Mouse (Mus musculus) liver, embryonic 15.5 days (tissue): ENCODE data around the gene Smr2. TPM values are rescaled to one million over a fixed set of nuclear protein-coding genes. Genes with fewer than 3 reads are reported as not detected.
"Not testable (repeated sequence)": the region's sequence is repeated elsewhere in the genome, so short reads cannot be mapped to it uniquely, and the experiment has no call there.

Experiments
- ATAC-seq: fragments of 200-750 bp; cut with Nextera tagmentation; 2 replicates; pipeline ENCODE4 v1.8.0; 2017; ENCODE audit warnings: moderate number of reproducible peaks, mild to moderate bottlenecking, moderate library complexity; ENCODE audit not compliant: insufficient read depth
- H3K27ac ChIP-seq: fragments of 300-500 bp; sonication (generic); replicated peaks from 2 replicates; pipeline ENCODE4 v1.5.1; 2015; ENCODE audit warnings: mild to moderate bottlenecking, inconsistent platforms
- H3K27me3 ChIP-seq: fragments of 300-500 bp; sonication (generic); 2 replicates; pipeline ENCODE4 v1.6.1; 2015; ENCODE audit warnings: mild to moderate bottlenecking, inconsistent platforms
- H3K36me3 ChIP-seq: fragments of 300-500 bp; sonication (generic); replicated peaks from 2 replicates; pipeline ENCODE4 v1.6.1; 2015; ENCODE audit warnings: moderate library complexity, mild to moderate bottlenecking, inconsistent platforms
- H3K4me1 ChIP-seq: fragments of 300-500 bp; sonication (generic); replicated peaks from 2 replicates; pipeline ENCODE4 v1.6.1; 2015; ENCODE audit warnings: inconsistent platforms
- H3K4me2 ChIP-seq: fragments of 300-500 bp; sonication (generic); 2 replicates; pipeline ENCODE4 v1.6.1; 2015; ENCODE audit warnings: moderate library complexity, mild to moderate bottlenecking, inconsistent platforms
- H3K4me3 ChIP-seq: fragments of 300-500 bp; sonication (generic); replicated peaks from 2 replicates; pipeline ENCODE4 v1.5.1; 2015; ENCODE audit warnings: mild to moderate bottlenecking, inconsistent platforms
- H3K9ac ChIP-seq: fragments of 300-500 bp; sonication (generic); 2 replicates; pipeline ENCODE4 v1.6.1; 2015; ENCODE audit warnings: moderate library complexity, mild to moderate bottlenecking, inconsistent platforms
- H3K9me3 ChIP-seq: fragments of 300-500 bp; sonication (generic); replicated peaks from 2 replicates; pipeline ENCODE4 v1.6.1; 2016; ENCODE audit warnings: inconsistent platforms
- WGBS: fragments of 180-500 bp; shearing (Covaris S2); methylation state at CpG from one replicate; pipeline ENCODE4 v1.1.7; 2015; ENCODE audit warnings: mixed read lengths; ENCODE audit not compliant: insufficient replicate concordance; 5-methylcytosine and 5-hydroxymethylcytosine counted together
- polyA plus RNA-seq: library from polyadenylated mRNA; unstranded; fragments of >200 nt; fragmentation: Nextera tagmentation; extraction: Ambion mirVana; gene quantifications from 2 replicates; pipeline ENCODE4 v1.2.1, GENCODE M21; 2015

The Smr2 gene
- not detected in 2 replicates for polyA plus RNA-seq

DNA sequence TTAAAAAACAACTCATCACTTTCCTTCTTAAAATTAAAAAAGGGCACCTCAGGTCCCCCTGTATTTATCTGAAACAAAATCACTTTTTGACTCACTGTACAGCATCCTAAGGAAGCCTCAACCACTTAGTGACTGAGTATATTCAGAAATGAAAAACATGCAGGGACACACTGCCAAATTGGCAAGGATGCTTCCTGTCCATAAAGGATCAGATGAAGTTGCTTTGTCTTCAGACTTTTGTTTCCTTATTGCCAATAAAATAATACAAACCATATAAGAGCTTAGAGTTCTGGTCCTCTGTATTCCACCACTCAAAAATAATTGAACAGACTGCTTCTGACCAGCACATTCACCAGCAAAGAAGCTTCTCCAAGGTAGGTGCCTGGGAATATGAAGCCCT lies at the start of gene Smr2:
TSS of gene Smr2 (plus strand) at position 301 of the 400 bp plus-strand sequence.
- H3K4me2 ChIP-seq, ATAC-seq, H3K4me3 ChIP-seq: not testable (repeated sequence)

GRCm38 (mm10) chr5:88111430-88111829 lies 25.1 kb downstream of the Smr2 start, which contains the start of gene Gm11116:
Gene Gm11116, minus strand, starts transcription at chr5:88111530.
- no peak within 1 kb of the TSS for H3K27ac ChIP-seq
- H3K9me3 ChIP-seq = no peaks in the 10 kb centered on the region
- 38% methylated on average over 1 of the region's 1 CpGs for WGBS
- no peaks in the 10 kb centered on the region for H3K27me3 ChIP-seq
- no peak for ATAC-seq
- no peak within 1 kb of the TSS for H3K4me2 ChIP-seq
- no peak within 1 kb of the TSS for H3K9ac ChIP-seq
- no peak within 1 kb of the TSS for H3K4me3 ChIP-seq
- no peaks in the 10 kb centered on the region for H3K36me3 ChIP-seq
- no peaks in the 10 kb centered on the region for H3K4me1 ChIP-seq

More for the DNA sequence above, at the start of gene Smr2:
- H3K27me3 ChIP-seq, H3K9ac ChIP-seq, H3K36me3 ChIP-seq, H3K9me3 ChIP-seq, H3K27ac ChIP-seq, H3K4me1 ChIP-seq: not testable (repeated sequence)

DNA sequence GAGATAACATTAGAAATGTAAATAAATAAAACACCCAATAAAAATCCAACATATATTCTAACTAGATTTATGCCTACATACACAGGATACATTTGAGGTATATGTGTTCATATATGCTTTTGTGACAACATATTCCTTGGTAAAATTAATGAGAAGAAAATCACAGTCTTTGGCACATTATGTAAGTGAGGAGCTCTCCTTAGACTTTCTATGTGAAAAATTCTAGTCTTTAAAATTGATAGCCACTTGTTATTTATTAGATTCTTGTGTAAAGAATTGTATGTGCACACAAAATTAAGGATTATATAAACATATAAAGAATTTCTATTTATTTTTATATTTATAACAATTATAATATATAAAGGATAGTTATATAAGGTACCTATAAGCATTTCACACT lies 67.6 kb downstream of the Smr2 start, which contains the start of gene Gm11115:
TSS of gene Gm11115 (minus strand) at position 101 of the 400 bp plus-strand sequence.
- Histone ChIP-seq H3K4me1 (no peaks in the 10 kb centered on the region), H3K27me3 (no peaks in the 10 kb centered on the region), H3K4me3 (no peak within 1 kb of the TSS), H3K4me2 (no peak within 1 kb of the TSS), H3K36me3 (no peaks in the 10 kb centered on the region), H3K27ac (no peak within 1 kb of the TSS), H3K9ac (no peak within 1 kb of the TSS), H3K9me3 (no peaks in the 10 kb centered on the region)
- no peak for ATAC-seq

Other genes starting within 250 kb of the Smr2 start
- not detected in 2 replicates for gene Odam, start 201.5 kb upstream of the Smr2 start, polyA plus RNA-seq
- not detected in 2 replicates for gene Csn3, start 161.0 kb upstream of the Smr2 start, polyA plus RNA-seq
- not detected in 2 replicates for gene 2310003L06Rik, start 117.1 kb upstream of the Smr2 start, polyA plus RNA-seq
- gene Gm28434, start 117.0 kb upstream of the Smr2 start, polyA plus RNA-seq = not detected in 2 replicates
- gene Cabs1, start 107.1 kb upstream of the Smr2 start, polyA plus RNA-seq = not detected in 2 replicates
- not detected in 2 replicates for gene Smr3a, start 84.0 kb upstream of the Smr2 start, polyA plus RNA-seq
- not detected in 2 replicates for gene Gm11116, start 25.0 kb downstream of the Smr2 start, polyA plus RNA-seq
- gene Gm11115, start 67.5 kb downstream of the Smr2 start, polyA plus RNA-seq = not detected in 2 replicates
- not detected in 2 replicates for gene Gm7714, start 182.4 kb downstream of the Smr2 start, polyA plus RNA-seq
- gene Prol1, start 230.8 kb downstream of the Smr2 start, polyA plus RNA-seq = not detected in 2 replicates